Mouse (Mus musculus) liver, postnatal 0 days (tissue): ENCODE results near the gene Ipcef1. TPM values are rescaled to one million over a fixed set of nuclear protein-coding genes. Genes with fewer than 3 reads are reported as not detected.

Experiments
- ATAC-seq: fragments of 200-750 bp; cut with Nextera tagmentation; 2 replicates; pipeline ENCODE4 v1.8.0; 2017; ENCODE audit warnings: mild to moderate bottlenecking, moderate library complexity
- DNase-seq: peaks from one replicate; pipeline ENCODE4 v3.0.0-alpha.2; 2016
- H3K27ac ChIP-seq: fragments of 300-500 bp; sonication (generic); 2 replicates; pipeline ENCODE4 v1.5.1; 2014; ENCODE audit warnings: antibody characterized with exemption, moderate library complexity, mild to moderate bottlenecking, low read depth
- H3K27me3 ChIP-seq: fragments of 300-500 bp; sonication (generic); 2 replicates; pipeline ENCODE4 v1.6.1; 2014; ENCODE audit warnings: low read length, control low read depth, mixed read lengths; ENCODE audit not compliant: insufficient read depth
- H3K36me3 ChIP-seq: fragments of 300-500 bp; sonication (generic); replicated peaks from 2 replicates; pipeline ENCODE4 v1.6.1; 2014; ENCODE audit warnings: mild to moderate bottlenecking, control low read depth, low read length, moderate library complexity, mixed read lengths; ENCODE audit not compliant: insufficient read depth
- H3K4me1 ChIP-seq: fragments of 300-500 bp; sonication (generic); 2 replicates; pipeline ENCODE4 v1.6.1; 2014; ENCODE audit warnings: antibody characterized with exemption, mild to moderate bottlenecking, control low read depth; ENCODE audit not compliant: insufficient read depth
- H3K4me2 ChIP-seq: fragments of 300-500 bp; sonication (generic); 2 replicates; pipeline ENCODE4 v1.6.1; 2014; ENCODE audit warnings: low read depth, mild to moderate bottlenecking, low read length, moderate library complexity, mixed read lengths
- H3K4me3 ChIP-seq: fragments of 300-500 bp; sonication (generic); 2 replicates; pipeline ENCODE4 v1.5.1; 2014; ENCODE audit warnings: low read depth, low read length
- H3K9ac ChIP-seq: fragments of 300-500 bp; sonication (generic); replicated peaks from 2 replicates; pipeline ENCODE4 v1.6.1; 2014; ENCODE audit warnings: mild to moderate bottlenecking, moderate library complexity
- H3K9me3 ChIP-seq: fragments of 300-500 bp; sonication (generic); 2 replicates; pipeline ENCODE4 v1.6.1; 2016; ENCODE audit warnings: mild to moderate bottlenecking, control low read depth, low read length, mixed read lengths
- CTCF ChIP-seq: sonication (generic); IDR thresholded peaks from 2 replicates; pipeline ENCODE4 v1.5.1; 2016; ENCODE audit warnings: antibody characterized with exemption, low read depth
- EP300 ChIP-seq: IDR thresholded peaks from 2 replicates; pipeline ENCODE4 v1.6.1; 2016; ENCODE audit warnings: antibody characterized with exemption, low read depth, mild to moderate bottlenecking
- WGBS: fragments of 180-500 bp; shearing (Covaris S2); extraction: QIAGEN DNeasy Blood & Tissue Kit; methylation state at CpG from one replicate; pipeline ENCODE4 v1.1.7; 2014; ENCODE audit not compliant: insufficient replicate concordance; 5-methylcytosine and 5-hydroxymethylcytosine counted together
- polyA plus RNA-seq: library from polyadenylated mRNA; unstranded; fragments of >200 nt; fragmentation: Nextera tagmentation; extraction: Ambion mirVana; gene quantifications from 2 replicates; pipeline ENCODE4 v1.2.1, GENCODE M21; 2015

Gene Ipcef1
- polyA plus RNA-seq, result 0.85 and 1.1 TPM in 2 replicates

DNA sequence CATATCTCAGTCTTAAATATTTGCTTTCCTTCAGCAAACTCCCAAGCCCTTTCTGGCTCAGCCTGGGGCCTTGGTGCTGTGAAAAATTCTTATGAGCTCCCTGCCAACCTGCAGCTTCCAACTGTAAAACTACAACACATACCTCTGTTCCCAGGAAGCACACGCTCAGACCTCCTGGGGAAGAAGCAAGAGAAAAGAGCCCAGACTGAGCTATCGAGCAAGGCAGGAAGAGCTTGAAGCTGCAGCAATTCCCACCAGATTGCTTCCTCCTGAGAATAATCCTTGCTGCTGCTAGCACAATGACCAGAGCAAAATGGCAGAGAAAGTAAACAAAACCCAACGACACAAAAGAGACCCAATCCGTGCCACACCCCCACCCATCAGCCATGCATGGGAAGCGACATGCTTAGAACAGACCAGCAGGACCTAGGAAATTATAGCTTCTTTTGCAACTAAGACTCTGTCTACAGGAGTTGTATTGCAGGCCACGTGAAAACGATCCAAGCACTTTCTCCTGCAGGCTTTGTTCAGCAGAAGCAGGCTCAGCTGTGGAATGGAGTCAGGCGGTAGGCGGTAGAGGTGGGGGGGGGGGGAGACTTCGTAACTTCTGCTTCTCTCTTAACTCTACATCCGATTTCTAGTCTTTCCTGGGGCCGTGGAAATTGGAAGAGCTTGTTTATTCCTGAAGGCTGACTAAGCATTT lies at the start of gene Ipcef1:
Ipcef1 (minus strand) TSS at position 164 of the 703 bp plus-strand sequence.
- Histone ChIP-seq H3K9ac (no peak within 1 kb of the TSS), H3K4me3 (no peak within 1 kb of the TSS), H3K4me2 (no peak within 1 kb of the TSS), H3K27ac (peak within 1 kb of the TSS; percentile 52; the same call in 1 of the 2 replicates), H3K9me3 (no peaks in the 10 kb centered on the region), H3K36me3 (no peaks in the 10 kb centered on the region), H3K4me1 (no peaks in the 10 kb centered on the region), H3K27me3 (no peaks in the 10 kb centered on the region)
- peak; percentile 22 for DNase-seq
- no peak for ATAC-seq
- 23% methylated on average over 12 of the region's 12 CpGs for WGBS
- TF ChIP-seq CTCF, result no peak

- ATAC-seq (no peak), DNase-seq (no peak)
- Histone ChIP-seq H3K27ac (no peak overlapping the region), H3K9ac (no peak overlapping the region), H3K36me3 (no peaks in the 10 kb centered on the region), H3K27me3 (no peaks in the 10 kb centered on the region), H3K4me1 (no peaks in the 10 kb centered on the region), H3K4me2 (no peak overlapping the region), H3K9me3 (no peaks in the 10 kb centered on the region), H3K4me3 (no peak overlapping the region)
- TF ChIP-seq EP300 (no peak), CTCF (no peak)
- WGBS, result 88% methylated on average over 1 of the region's 1 CpGs
Observed at GRCm38 (mm10) chr10:7077971-7078370, 25.7 kb upstream of the Ipcef1 start.

DNA sequence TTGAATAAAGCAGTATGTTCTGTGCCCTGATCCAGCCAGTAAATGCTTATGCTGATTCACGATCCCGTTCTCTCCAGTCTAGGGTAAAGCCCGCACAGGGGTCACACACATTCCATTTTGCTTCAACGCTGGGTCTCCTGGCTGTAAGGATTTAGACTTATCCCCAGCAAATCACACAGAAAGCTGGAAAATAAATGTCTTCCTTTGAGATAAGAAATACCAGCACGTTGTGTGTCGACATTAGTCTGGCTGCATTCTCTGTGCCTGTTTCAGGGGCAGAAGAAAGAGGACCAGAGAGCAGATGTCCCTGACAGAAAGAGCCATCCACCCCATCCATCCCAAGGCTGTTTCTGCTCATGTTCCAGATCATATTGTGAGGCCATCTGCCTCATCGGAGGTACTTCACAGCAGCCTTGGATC lies 25.1 kb upstream of the Ipcef1 start:
- no peaks in the 10 kb centered on the region for H3K4me1 ChIP-seq
- H3K36me3 ChIP-seq, result no peaks in the 10 kb centered on the region
- H3K9me3 ChIP-seq, result no peaks in the 10 kb centered on the region
- H3K4me3 ChIP-seq, result no peak overlapping the region
- ATAC-seq (no peak), DNase-seq (no peak)
- H3K4me2 ChIP-seq, result no peak overlapping the region
- 74% methylated on average over 7 of the region's 7 CpGs for WGBS
- TF ChIP-seq EP300, result no peak
- no peak for TF ChIP-seq CTCF
- no peak overlapping the region for H3K27ac ChIP-seq
- no peaks in the 10 kb centered on the region for H3K27me3 ChIP-seq
- H3K9ac ChIP-seq, result no peak overlapping the region

GRCm38 (mm10) chr10:7076662-7077211 lies 24.5 kb upstream of the Ipcef1 start:
- H3K9me3 ChIP-seq, result no peaks in the 10 kb centered on the region
- TF ChIP-seq EP300 (no peak), CTCF (no peak)
- DNase-seq (no peak), ATAC-seq (no peak)
- no peak overlapping the region for H3K27ac ChIP-seq
- no peaks in the 10 kb centered on the region for H3K36me3 ChIP-seq
- H3K4me1 ChIP-seq, result no peaks in the 10 kb centered on the region
- no peak overlapping the region for H3K9ac ChIP-seq
- H3K27me3 ChIP-seq, result no peaks in the 10 kb centered on the region
- H3K4me2 ChIP-seq, result no peak overlapping the region
- WGBS, result 59% methylated on average over 7 of the region's 8 CpGs
- H3K4me3 ChIP-seq, result no peak overlapping the region

- Histone ChIP-seq H3K4me2 (no peak overlapping the region), H3K9ac (no peak overlapping the region), H3K27ac (no peak overlapping the region), H3K4me3 (no peak overlapping the region), H3K4me1 (no peaks in the 10 kb centered on the region), H3K9me3 (no peaks in the 10 kb centered on the region), H3K36me3 (no peaks in the 10 kb centered on the region), H3K27me3 (no peaks in the 10 kb centered on the region)
- 15% methylated on average over 8 of the region's 8 CpGs for WGBS
- ATAC-seq (0 out of 2 replicates have a peak, but pooled peaks have one; percentile 49), DNase-seq (peak; percentile 64)
- peak; percentile 82 for TF ChIP-seq CTCF
- no peak for TF ChIP-seq EP300
Observed at GRCm38 (mm10) chr10:7076201-7076600, 23.9 kb upstream of the Ipcef1 start.

DNA sequence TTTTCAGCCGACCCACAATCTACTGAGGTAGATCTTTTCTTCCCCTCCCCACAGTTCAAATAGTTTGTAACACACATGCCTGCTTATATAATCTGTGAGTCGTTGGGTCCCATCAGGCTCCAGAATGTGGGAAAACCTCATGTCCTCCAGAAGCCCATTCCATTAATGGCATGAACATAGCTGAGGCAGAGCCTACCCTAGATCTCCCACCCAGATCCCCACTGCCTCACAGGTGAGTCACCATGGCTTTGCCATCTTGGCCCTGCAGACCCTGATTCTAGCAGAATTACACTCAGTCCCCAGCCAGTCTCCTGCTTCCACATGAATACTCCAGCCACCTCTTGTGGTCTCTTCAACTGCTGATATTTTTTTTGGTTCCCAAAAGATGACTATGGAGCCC lies 23.4 kb upstream of the Ipcef1 start:
- H3K9ac ChIP-seq, result no peak overlapping the region
- H3K27me3 ChIP-seq, result no peaks in the 10 kb centered on the region
- no peaks in the 10 kb centered on the region for H3K4me1 ChIP-seq
- TF ChIP-seq EP300, result no peak
- TF ChIP-seq CTCF, result no peak
- H3K36me3 ChIP-seq, result no peaks in the 10 kb centered on the region
- no peak overlapping the region for H3K27ac ChIP-seq
- H3K4me2 ChIP-seq, result no peak overlapping the region
- no peak for ATAC-seq
- no peak overlapping the region for H3K4me3 ChIP-seq
- DNase-seq, result no peak
- H3K9me3 ChIP-seq, result no peaks in the 10 kb centered on the region
- WGBS, result 80% methylated on average over 2 of the region's 2 CpGs

- Histone ChIP-seq H3K4me1 (no peaks in the 10 kb centered on the region), H3K36me3 (no peaks in the 10 kb centered on the region), H3K27ac (no peak overlapping the region), H3K9ac (no peak overlapping the region), H3K27me3 (no peaks in the 10 kb centered on the region), H3K4me2 (no peak overlapping the region), H3K9me3 (no peaks in the 10 kb centered on the region), H3K4me3 (no peak overlapping the region)
- ATAC-seq (no peak), DNase-seq (no peak)
- 63% methylated on average over 2 of the region's 2 CpGs for WGBS
- no peak for TF ChIP-seq EP300
- TF ChIP-seq CTCF, result no peak
Observed at GRCm38 (mm10) chr10:7074231-7074630, 22.0 kb upstream of the Ipcef1 start.
